Mouse (Mus musculus): ENCODE measurements around the gene Jakmip3. TPM values are rescaled to one million over a fixed set of nuclear protein-coding genes. Genes with fewer than 3 reads are reported as not detected.
A peak's percentile ranks its signal among the peaks of the same experiment; 100 is the strongest.

Jakmip3 gene
- total and polyA plus RNA-seq, 3 experiments: not detected

DNA sequence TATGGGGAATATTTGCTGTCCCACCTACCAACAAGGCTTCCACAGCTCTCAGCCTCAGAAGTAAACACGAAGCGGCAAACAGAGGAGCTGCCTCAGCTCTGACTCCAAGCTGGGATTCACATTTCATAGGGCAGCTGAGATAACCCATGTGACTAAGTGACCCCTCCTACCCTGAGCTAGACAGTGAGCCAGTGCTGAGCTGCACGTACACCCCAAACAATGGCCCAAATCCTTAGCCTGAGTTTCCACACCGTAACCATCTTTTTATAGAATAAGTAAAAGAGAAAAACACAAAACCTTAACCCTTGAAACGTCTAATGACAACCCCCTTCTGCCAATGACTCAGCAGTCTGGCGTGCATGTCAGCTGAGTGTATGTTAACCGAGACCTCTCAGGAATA lies 33.5 kb upstream of the Jakmip3 start (continued):
- TF ChIP-seq MAZ (IDR thresholded peaks at IDR 0.05; ENCODE audit: low read depth, low read length): no peak
- TF ChIP-seq HCFC1 (IDR thresholded peaks at IDR 0.05; ENCODE audit: low read depth, low read length): no peak

DNA sequence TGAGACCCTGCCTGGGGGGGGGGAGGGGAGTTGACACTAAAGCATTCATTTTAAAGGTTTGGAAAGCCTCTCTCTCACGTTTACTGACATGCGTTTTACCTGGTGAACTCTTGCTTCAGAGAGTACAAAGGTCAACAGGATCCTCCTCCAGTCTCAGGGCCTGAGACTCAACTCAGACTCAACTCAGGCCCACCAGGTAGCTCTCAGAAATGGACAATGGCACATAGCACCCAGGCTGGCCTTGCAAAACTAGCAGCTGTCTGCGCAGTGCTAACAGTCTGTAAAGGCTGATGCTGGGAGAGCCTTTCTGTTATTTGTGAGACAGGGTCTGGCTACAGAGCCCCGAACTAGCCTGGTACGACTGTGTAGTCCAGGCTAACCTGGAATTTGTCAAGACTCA lies 32.6 kb upstream of the Jakmip3 start:
- Histone ChIP-seq H3K9me3 (replicated peaks; ENCODE audit: insufficient read depth, low read length) (no peaks in the 10 kb centered on the region), H3K9ac (ENCODE audit: control insufficient read depth, low read depth, low read length, poor library complexity, severe bottlenecking) (peak overlapping the region; percentile 77; the same call in 1 of the 2 replicates), H3K4me1 (ENCODE audit: control insufficient read depth in 1 of 2, insufficient read depth in 2 of 2, low read length in 2 of 2) (peaks cover 3 to 19% of the 10 kb centered on the region in 2 experiments), H3K36me3 (ENCODE audit: control insufficient read depth in 1 of 2, insufficient read depth in 2 of 2, low read length in 2 of 2) (peaks cover 0 to 12% of the 10 kb centered on the region in 2 experiments; a peak in 3 of 4 replicates), H3K27me3 (ENCODE audit: control insufficient read depth in 1 of 2, insufficient read depth in 2 of 2, low read length in 2 of 2) (no peaks in the 10 kb centered on the region), H3K27ac (ENCODE audit: control insufficient read depth, low read depth, low read length) (no peak overlapping the region), H3K4me3 (ENCODE audit: control insufficient read depth in 1 of 2, insufficient read depth in 1 of 2, low read depth in 2 of 2, low read length in 2 of 2) (peak overlapping the region; percentile 93), H3K79me2 (ENCODE audit: control insufficient read depth, insufficient read depth, low read length, poor library complexity) (peaks cover 14% of the 10 kb centered on the region)
- TF ChIP-seq GATA1 (IDR thresholded peaks at IDR 0.05; ENCODE audit: low read depth, low read length) (no peak), KAT2A (conservative IDR thresholded peaks at IDR 0.05; ENCODE audit: low read depth, low read length) (no peak), RCOR1 (IDR thresholded peaks at IDR 0.05; ENCODE audit: low read depth, low read length) (no peak), MXI1 (IDR thresholded peaks at IDR 0.05; ENCODE audit: low read depth, low read length) (no peak), RAD21 (IDR thresholded peaks at IDR 0.05; ENCODE audit: low read depth, low read length) (no peak), SIN3A (IDR thresholded peaks at IDR 0.05; ENCODE audit: low read length) (no peak), NELFE (IDR thresholded peaks at IDR 0.05; ENCODE audit: low read depth, low read length) (no peak), MYC (IDR thresholded peaks at IDR 0.05; ENCODE audit: low read depth, low read length) (no peak), MYB (IDR thresholded peaks at IDR 0.05; ENCODE audit: low read depth, low read length) (no peak), TBP (IDR thresholded peaks at IDR 0.05; ENCODE audit: low read depth, low read length) (no peak), GABPA (IDR thresholded peaks at IDR 0.05; ENCODE audit: low read depth, low read length) (no peak), ETS1 (IDR thresholded peaks at IDR 0.05; ENCODE audit: low read depth, low read length) (no peak), POLR2AphosphoS5 (IDR thresholded peaks at IDR 0.05; ENCODE audit: borderline replicate concordance, low read depth, low read length) (no peak), MEF2A (IDR thresholded peaks at IDR 0.05; ENCODE audit: extremely low read depth, insufficient replicate concordance, low read depth, low read length, poor library complexity, severe bottlenecking) (no peak), TAL1 (IDR thresholded peaks at IDR 0.05; ENCODE audit: low read length) (no peak)
- DNase-seq (ENCODE audit: low read depth, low spot score): peak; percentile 14

DNA sequence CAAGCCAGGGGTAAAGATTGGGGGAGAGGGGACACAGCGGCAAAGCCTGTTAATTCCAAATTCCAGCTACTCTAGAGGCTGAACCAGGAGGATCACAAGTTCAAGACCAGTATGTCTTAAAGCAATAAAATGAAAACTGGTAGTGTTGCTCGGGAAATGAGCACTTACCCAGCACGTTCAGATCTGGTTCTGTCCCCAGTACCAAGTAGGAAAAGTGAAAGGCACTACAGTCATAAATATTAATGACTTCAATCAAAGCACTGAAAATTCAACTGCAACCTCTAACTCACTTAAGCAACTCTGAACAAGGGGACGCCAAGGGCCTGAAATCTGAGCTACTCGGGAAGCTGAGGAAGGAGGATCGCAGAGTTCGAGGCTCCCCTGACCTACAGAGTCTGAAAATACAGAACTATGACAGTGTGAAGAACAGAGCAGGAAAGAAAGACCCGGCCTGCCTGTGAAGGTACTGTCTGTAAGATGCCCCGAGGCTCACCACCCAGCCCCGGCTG lies 31.7 kb upstream of the Jakmip3 start:
- peaks cover 3 to 19% of the 10 kb centered on the region in 2 experiments for H3K4me1 ChIP-seq (ENCODE audit: control insufficient read depth in 1 of 2, insufficient read depth in 2 of 2, low read length in 2 of 2)
- no peaks in the 10 kb centered on the region for H3K27me3 ChIP-seq (ENCODE audit: control insufficient read depth in 1 of 2, insufficient read depth in 2 of 2, low read length in 2 of 2)
- no peak for DNase-seq (ENCODE audit: low read depth, low spot score)
- H3K4me3 ChIP-seq (ENCODE audit: control insufficient read depth in 1 of 2, insufficient read depth in 1 of 2, low read depth in 2 of 2, low read length in 2 of 2): peak overlapping the region; percentile 93
- no peaks in the 10 kb centered on the region for H3K9me3 ChIP-seq (replicated peaks; ENCODE audit: insufficient read depth, low read length)
- no peak overlapping the region for H3K27ac ChIP-seq (ENCODE audit: control insufficient read depth, low read depth, low read length)
- H3K9ac ChIP-seq (ENCODE audit: control insufficient read depth, low read depth, low read length, poor library complexity, severe bottlenecking): peak overlapping the region; percentile 77
- peaks cover 12% of the 10 kb centered on the region for H3K79me2 ChIP-seq (ENCODE audit: control insufficient read depth, insufficient read depth, low read length, poor library complexity)
- peaks cover 0 to 12% of the 10 kb centered on the region in 2 experiments; a peak in 3 of 4 replicates for H3K36me3 ChIP-seq (ENCODE audit: control insufficient read depth in 1 of 2, insufficient read depth in 2 of 2, low read length in 2 of 2)
- TF ChIP-seq JUND (IDR thresholded peaks at IDR 0.05; ENCODE audit: low read depth, low read length): no peak
- TF ChIP-seq RAD21 (IDR thresholded peaks at IDR 0.05; ENCODE audit: low read depth, low read length): no peak
- 0 out of 2 replicates have a peak, but pooled peaks have one; percentile 6 for TF ChIP-seq BHLHE40 (IDR thresholded peaks at IDR 0.05; ENCODE audit: borderline replicate concordance, low read depth, low read length)
- 0 out of 4 replicates have a peak, but pooled peaks of 1 of the 2 experiments have one; percentile 13 for TF ChIP-seq EP300 (IDR thresholded peaks at IDR 0.05; ENCODE audit: low read depth in 1 of 2, low read length in 2 of 2)
- TF ChIP-seq MXI1 (IDR thresholded peaks at IDR 0.05; ENCODE audit: low read depth, low read length): peak; percentile 16; the same call in 1 of the 2 replicates

All from MEL (cell line).